Mouse (Mus musculus) adrenal gland (tissue): Measurements from ENCODE around the gene Rapgef3.

Experiments used
- intact Hi-C: fragments of 180-260 bp; cut with DNase I; formaldehyde crosslinking; loops from one replicate; pipeline ENCODE4 v1.15.1; 2025

The Rapgef3 gene

GRCm38 (mm10) chr15:97776919-97777318 is 9.1 kb upstream of the Rapgef3 start:
- intact Hi-C loops, result loop anchor here (1.0 kb wide), 1 partner anchor 60 kb away; no protein-coding TSS in a partner anchor

- intact Hi-C loops, result loop anchor here (1.0 kb wide), 1 partner anchor 59 kb away; no protein-coding TSS in a partner anchor
These were observed 8.7 kb upstream of the Rapgef3 start for GRCm38 (mm10) chr15:97776514-97776913.

GRCm38 (mm10) chr15:97773961-97774370 is 6.2 kb upstream of the Rapgef3 start:
- intact Hi-C loops, result no loop called here

- intact Hi-C loops, result no loop called here
These were observed 5.3 kb upstream of the Rapgef3 start for GRCm38 (mm10) chr15:97773108-97773507.

GRCm38 (mm10) chr15:97770280-97770679 is 2.5 kb upstream of the Rapgef3 start:
- intact Hi-C loops, result no loop called here

GRCm38 (mm10) chr15:97768192-97768591 is 420 bp upstream of the Rapgef3 start:
- intact Hi-C loops, result no loop called here

GRCm38 (mm10) chr15:97766594-97767279 is 1.0 kb downstream of the Rapgef3 start:
- intact Hi-C loops, result no loop called here

- intact Hi-C loops, result no loop called here
These were observed 1.6 kb downstream of the Rapgef3 start for GRCm38 (mm10) chr15:97766194-97766593.

GRCm38 (mm10) chr15:97765090-97765794 is 2.5 kb downstream of the Rapgef3 start:
- intact Hi-C loops, result no loop called here

- intact Hi-C loops, result no loop called here
These were observed 3.2 kb downstream of the Rapgef3 start for GRCm38 (mm10) chr15:97764532-97764931.

GRCm38 (mm10) chr15:97763256-97764049 is 4.3 kb downstream of the Rapgef3 start:
- intact Hi-C loops, result no loop called here

GRCm38 (mm10) chr15:97762733-97763132 is 5.0 kb downstream of the Rapgef3 start:
- intact Hi-C loops, result no loop called here

GRCm38 (mm10) chr15:97761438-97761837 is 6.3 kb downstream of the Rapgef3 start:
- intact Hi-C loops, result no loop called here

GRCm38 (mm10) chr15:97760952-97761351 is 6.8 kb downstream of the Rapgef3 start:
- intact Hi-C loops, result no loop called here

GRCm38 (mm10) chr15:97760006-97760405 is 7.8 kb downstream of the Rapgef3 start:
- intact Hi-C loops, result no loop called here

- intact Hi-C loops, result no loop called here
These were observed 12.4 kb downstream of the Rapgef3 start for GRCm38 (mm10) chr15:97755361-97755760.

GRCm38 (mm10) chr15:97754476-97754875 is 13.3 kb downstream of the Rapgef3 start:
- intact Hi-C loops, result no loop called here

- intact Hi-C loops, result no loop called here
These were observed 15.3 kb downstream of the Rapgef3 start for GRCm38 (mm10) chr15:97752491-97752890.

GRCm38 (mm10) chr15:97751676-97752075 is 16.1 kb downstream of the Rapgef3 start:
- intact Hi-C loops, result no loop called here

GRCm38 (mm10) chr15:97750697-97751096 is 17.1 kb downstream of the Rapgef3 start:
- intact Hi-C loops, result no loop called here

- intact Hi-C loops, result no loop called here
These were observed 17.9 kb downstream of the Rapgef3 start for GRCm38 (mm10) chr15:97749841-97750240.

- intact Hi-C loops, result no loop called here
These were observed 18.4 kb downstream of the Rapgef3 start for GRCm38 (mm10) chr15:97749397-97749796.
